Mouse (Mus musculus) ES-E14 (cell line): Measurements from ENCODE around the gene Ip6k1. TPM values are rescaled to one million over a fixed set of nuclear protein-coding genes. Genes with fewer than 3 reads are reported as not detected.
A peak's percentile ranks its signal among the peaks of the same experiment; 100 is the strongest.

ENCODE experiments used
- DNase-seq: peaks from one replicate; pipeline ENCODE4 v3.0.0-alpha.2; 2013; ENCODE audit warnings: low read depth, low spot score
- H3K27ac ChIP-seq: 2 replicates; pipeline ENCODE4 v1.5.1; 2012; ENCODE audit warnings: low read depth, mild to moderate bottlenecking, low read length, moderate library complexity, mixed read lengths; ENCODE audit not compliant: poor library complexity, insufficient read depth, severe bottlenecking
- H3K36me3 ChIP-seq: 2 replicates; pipeline ENCODE4 v1.6.1; 2012; ENCODE audit warnings: mild to moderate bottlenecking, low read length, moderate library complexity, mixed read lengths; ENCODE audit not compliant: control insufficient read depth, poor library complexity, insufficient read depth, severe bottlenecking
- H3K4me1 ChIP-seq, 2 experiments: fragments of 150-350 bp in 1 of 2; sonication (generic) in 1 of 2; 2 replicates each; pipeline ENCODE4 v1.6.1; 2012; ENCODE audit warnings: low read length in 2 of 2, mild to moderate bottlenecking in 1 of 2, mixed read lengths in 1 of 2; ENCODE audit not compliant: control insufficient read depth in 2 of 2, insufficient read depth in 2 of 2, poor library complexity in 1 of 2
- H3K4me3 ChIP-seq, 2 experiments: fragments of 150-350 bp in 1 of 2; sonication (generic) in 1 of 2; 2 replicates each; pipeline ENCODE4 v1.5.1; 2012; ENCODE audit warnings: low read length in 2 of 2, low read depth in 1 of 2, mild to moderate bottlenecking in 1 of 2, mixed read lengths in 1 of 2; ENCODE audit not compliant: insufficient read depth in 1 of 2, poor library complexity in 1 of 2, severe bottlenecking in 1 of 2
- H3K9ac ChIP-seq: 2 replicates; pipeline ENCODE4 v1.6.1; 2012; ENCODE audit warnings: low read depth, mild to moderate bottlenecking, low read length, mixed read lengths; ENCODE audit not compliant: poor library complexity, insufficient read depth, severe bottlenecking
- H3K9me3 ChIP-seq: fragments of 150-350 bp; sonication (generic); 2 replicates; pipeline ENCODE4 v1.6.1; 2012; ENCODE audit warnings: low read depth, mild to moderate bottlenecking, low read length; ENCODE audit not compliant: control insufficient read depth, insufficient read depth
- CHD2 ChIP-seq: IDR thresholded peaks from 2 replicates; pipeline ENCODE4 v1.6.1; 2014; ENCODE audit warnings: mild to moderate bottlenecking, low read depth, low read length, inconsistent platforms
- HCFC1 ChIP-seq: IDR thresholded peaks from 2 replicates; pipeline ENCODE4 v1.6.1; 2012; ENCODE audit warnings: low read length, inconsistent platforms, borderline replicate concordance; ENCODE audit not compliant: insufficient read depth
- MAFK ChIP-seq: IDR thresholded peaks from 2 replicates; pipeline ENCODE4 v1.6.1; 2014; ENCODE audit warnings: mild to moderate bottlenecking, low read depth, low read length, inconsistent platforms; ENCODE audit not compliant: insufficient read depth
- ZC3H11A ChIP-seq: IDR thresholded peaks from 2 replicates; pipeline ENCODE4 v1.6.1; 2012; ENCODE audit warnings: low read depth, mild to moderate bottlenecking, inconsistent platforms, low read length, borderline replicate concordance
- ZNF384 ChIP-seq: IDR thresholded peaks from 2 replicates; pipeline ENCODE4 v1.6.1; 2012; ENCODE audit warnings: low read depth, low read length, inconsistent platforms
- in situ Hi-C, 2 experiments: fragments of 600-800 bp; cut with MboI; formaldehyde crosslinking; loops; one replicate each; pipeline ENCODE4 v1.15.1; 2025; ENCODE audit warnings: low sequenced_read_pairs in 2 of 2, inconsistent platforms in 1 of 2; ENCODE audit not compliant: unreplicated experiment in 2 of 2
- total RNA-seq: library from RNA; depleted of rRNA; stranded (reverse); fragments of 300-350 nt; gene quantifications from 2 replicates; pipeline ENCODE4 v1.2.3, GENCODE M21; 2012; rRNA removed

Ip6k1 gene
- total RNA-seq, 1 experiment = 41.0 TPM

- TF ChIP-seq MAFK (no peak), HCFC1 (peak; percentile 36; the same call in 1 of the 2 replicates)
- in situ Hi-C loops = no loop called here
- peak within 1 kb of the TSS; percentile 47; the same call in 1 of the 2 replicates for H3K27ac ChIP-seq
- peaks cover 29% of the 10 kb centered on the region for H3K36me3 ChIP-seq
- peak within 1 kb of the TSS; percentile 76 to 99 for H3K4me3 ChIP-seq
- H3K9ac ChIP-seq = peak within 1 kb of the TSS; percentile 80
- H3K9me3 ChIP-seq = no peaks in the 10 kb centered on the region
- DNase-seq = peak; percentile 96
- H3K4me1 ChIP-seq = peaks cover 0 to 15% of the 10 kb centered on the region in 2 experiments; a peak in 2 of 4 replicates
Observed at GRCm38 (mm10) chr9:108094184-108094941, 92.1 kb downstream of the Ip6k1 start, which contains the start of gene Apeh. Apeh (minus strand) TSS chr9:108094606.

- TF ChIP-seq CHD2 (no peak), MAFK (no peak), ZC3H11A (no peak), HCFC1 (no peak)
- H3K9ac ChIP-seq = peak overlapping the region; percentile 60; the same call in 1 of the 2 replicates
- no peak for DNase-seq
- H3K9me3 ChIP-seq = no peaks in the 10 kb centered on the region
- H3K27ac ChIP-seq = no peak overlapping the region
- in situ Hi-C loops = loop anchor here in 1 of 2 experiments (5.0 kb wide), 1 partner anchor 97 kb away; the partner anchor contains the start of gene Bsn
- H3K4me3 ChIP-seq = peak overlapping the region; percentile 63 to 99
- H3K4me1 ChIP-seq = peaks cover 0 to 17% of the 10 kb centered on the region in 2 experiments; a peak in 2 of 4 replicates
- peaks cover 24% of the 10 kb centered on the region; the same call in 1 of the 2 replicates for H3K36me3 ChIP-seq
Observed at GRCm38 (mm10) chr9:108094998-108095411, 92.7 kb downstream of the Ip6k1 start.

GRCm38 (mm10) chr9:108095518-108095917, 93.2 kb downstream of the Ip6k1 start:
- in situ Hi-C loops = loop anchor here in 1 of 2 experiments (5.0 kb wide), 1 partner anchor 97 kb away; the partner anchor contains the start of gene Bsn
- H3K9ac ChIP-seq = no peak overlapping the region
- no peak for DNase-seq
- H3K27ac ChIP-seq = no peak overlapping the region
- peak overlapping the region in 1 of 2 experiments; percentile 99; a peak in 2 of 4 replicates for H3K4me3 ChIP-seq
- H3K4me1 ChIP-seq = peaks cover 0 to 17% of the 10 kb centered on the region in 2 experiments; a peak in 2 of 4 replicates
- no peaks in the 10 kb centered on the region for H3K9me3 ChIP-seq
- TF ChIP-seq HCFC1 = no peak
- TF ChIP-seq ZC3H11A = peak; percentile 47; the same call in 1 of the 2 replicates
- peaks cover 19% of the 10 kb centered on the region; the same call in 1 of the 2 replicates for H3K36me3 ChIP-seq

- Histone ChIP-seq H3K4me3 (no peak overlapping the region), H3K36me3 (peaks cover 16% of the 10 kb centered on the region; the same call in 1 of the 2 replicates), H3K9me3 (no peaks in the 10 kb centered on the region), H3K4me1 (peaks cover 0 to 17% of the 10 kb centered on the region in 2 experiments; a peak in 2 of 4 replicates), H3K27ac (no peak overlapping the region), H3K9ac (no peak overlapping the region)
- TF ChIP-seq ZC3H11A = no peak
- TF ChIP-seq HCFC1 = no peak
- no peak for TF ChIP-seq ZNF384
- in situ Hi-C loops = loop anchor here in 1 of 2 experiments (5.0 kb wide), 1 partner anchor 96 kb away; the partner anchor contains the start of gene Bsn
- DNase-seq = no peak
Observed at GRCm38 (mm10) chr9:108095949-108096712, 93.8 kb downstream of the Ip6k1 start.

Other genes starting within 250 kb of the Ip6k1 start
- gene Rbm5, start 231.5 kb upstream of the Ip6k1 start, total RNA-seq = 97.7 and 116 TPM in 2 replicates
- 61.8 and 62.3 TPM in 2 replicates for gene Rbm6, start 129.3 kb upstream of the Ip6k1 start, total RNA-seq
- gene Mon1a, start 114.3 kb upstream of the Ip6k1 start, total RNA-seq = 4.7 and 5.4 TPM in 2 replicates
- 0.22 and 0.37 TPM in 2 replicates for gene Mst1r, start 95.6 kb upstream of the Ip6k1 start, total RNA-seq
- not detected in 2 replicates for gene Actl11, start 74.0 kb upstream of the Ip6k1 start, total RNA-seq
- gene Camkv, start 66.8 kb upstream of the Ip6k1 start, total RNA-seq = 21.5 and 41.5 TPM in 2 replicates
- 43.7 and 72.1 TPM in 2 replicates for gene Traip, start 52.4 kb upstream of the Ip6k1 start, total RNA-seq
- gene Uba7, start 27.0 kb upstream of the Ip6k1 start, total RNA-seq = 0.79 and 1.0 TPM in 2 replicates
- gene Gm20661, start 19.4 kb upstream of the Ip6k1 start, total RNA-seq = 0.18 and 0.53 TPM in 2 replicates
- 3.0 and 6.1 TPM in 2 replicates for gene Inka1, start 16.6 kb upstream of the Ip6k1 start, total RNA-seq
- gene Cdhr4, start 10.0 kb upstream of the Ip6k1 start, total RNA-seq = 1.2 and 2.4 TPM in 2 replicates
- 0.45 and 0.63 TPM in 2 replicates for gene Gm20662, start 6.2 kb upstream of the Ip6k1 start, total RNA-seq
- 22.9 and 28.3 TPM in 2 replicates for gene Gmppb, start 46.7 kb downstream of the Ip6k1 start, total RNA-seq
- 2.7 and 3.8 TPM in 2 replicates for gene Amigo3, start 50.7 kb downstream of the Ip6k1 start, total RNA-seq
- gene Mst1, start 77.9 kb downstream of the Ip6k1 start, total RNA-seq = 2.9 and 3.6 TPM in 2 replicates
- gene Rnf123, start 80.8 kb downstream of the Ip6k1 start, total RNA-seq = 14.5 and 28.1 TPM in 2 replicates
- gene Apeh, start 92.1 kb downstream of the Ip6k1 start, total RNA-seq = 37.3 and 56.1 TPM in 2 replicates
- 0.45 and 0.58 TPM in 2 replicates for gene Bsn, start 187.9 kb downstream of the Ip6k1 start, total RNA-seq